Mouse (Mus musculus) adrenal gland, postnatal 14 days (tissue): ENCODE data around the gene Tln2. TPM values are rescaled to one million over a fixed set of nuclear protein-coding genes. Genes with fewer than 3 reads are reported as not detected.
A peak's percentile ranks its signal among the peaks of the same experiment; 100 is the strongest.

Source experiments
- DNase-seq: peaks from one replicate; pipeline ENCODE4 v3.0.0; 2021; ENCODE audit warnings: mixed read lengths
- total RNA-seq: library from RNA; stranded (reverse); gene quantifications from 2 replicates; pipeline ENCODE4 v1.2.3, GENCODE M21; 2021

Tln2 gene
- total RNA-seq, 1 experiment from 2014 or later = 27.1 TPM

- peak; percentile 38 for DNase-seq
Observed at GRCm38 (mm10) chr9:67274296-67274695, 285.2 kb downstream of the Tln2 start.

- no peak for DNase-seq
Observed at GRCm38 (mm10) chr9:67273362-67273761, 286.1 kb downstream of the Tln2 start.

GRCm38 (mm10) chr9:67270734-67271133 is 288.8 kb downstream of the Tln2 start:
- no peak for DNase-seq

- DNase-seq = no peak
Observed at GRCm38 (mm10) chr9:67270061-67270595, 289.4 kb downstream of the Tln2 start.

GRCm38 (mm10) chr9:67267276-67267990 is 292.1 kb downstream of the Tln2 start:
- DNase-seq = no peak

GRCm38 (mm10) chr9:67265513-67265912 is 294.0 kb downstream of the Tln2 start:
- DNase-seq = no peak

- peak; percentile 68 for DNase-seq
Observed at GRCm38 (mm10) chr9:67264896-67265295, 294.6 kb downstream of the Tln2 start.

GRCm38 (mm10) chr9:67260835-67261599 is 298.5 kb downstream of the Tln2 start:
- no peak for DNase-seq

GRCm38 (mm10) chr9:67250141-67250540 is 309.4 kb downstream of the Tln2 start:
- DNase-seq = no peak

GRCm38 (mm10) chr9:67247365-67247950 is 312.0 kb downstream of the Tln2 start:
- no peak for DNase-seq

GRCm38 (mm10) chr9:67245265-67245664 is 314.2 kb downstream of the Tln2 start:
- no peak for DNase-seq

GRCm38 (mm10) chr9:67241683-67242082 is 317.8 kb downstream of the Tln2 start:
- DNase-seq = no peak

- DNase-seq = peak; percentile 66
Observed at GRCm38 (mm10) chr9:67240456-67240855, 319.0 kb downstream of the Tln2 start.

GRCm38 (mm10) chr9:67236987-67237386 is 322.5 kb downstream of the Tln2 start:
- no peak for DNase-seq

- no peak for DNase-seq
Observed at GRCm38 (mm10) chr9:67235441-67236217, 323.9 kb downstream of the Tln2 start.

GRCm38 (mm10) chr9:67229033-67229432 is 330.5 kb downstream of the Tln2 start:
- DNase-seq = no peak

GRCm38 (mm10) chr9:67220388-67220787 is 339.1 kb downstream of the Tln2 start:
- peak; percentile 52 for DNase-seq

GRCm38 (mm10) chr9:67218001-67218400 is 341.5 kb downstream of the Tln2 start:
- DNase-seq = no peak

- DNase-seq = no peak
Observed at GRCm38 (mm10) chr9:67214191-67214985, 345.1 kb downstream of the Tln2 start.

- DNase-seq = peak; percentile 90
Observed at GRCm38 (mm10) chr9:67213275-67213674, 346.2 kb downstream of the Tln2 start.

GRCm38 (mm10) chr9:67211220-67211619 is 348.3 kb downstream of the Tln2 start:
- DNase-seq = no peak
